Mouse (Mus musculus) intestine, embryonic 14.5 days (tissue): ENCODE measurements around the gene Usp11. TPM values are rescaled to one million over a fixed set of nuclear protein-coding genes. Genes with fewer than 3 reads are reported as not detected.

ENCODE experiments used
- ATAC-seq: fragments of 200-750 bp; cut with Nextera tagmentation; replicated peaks from 2 replicates; pipeline ENCODE4 v1.8.0; 2017; ENCODE audit warnings: low read depth, moderate number of reproducible peaks, moderate TSS enrichment, moderate library complexity; ENCODE audit not compliant: low FRiP score, low TSS enrichment
- DNase-seq: peaks from one replicate; pipeline ENCODE4 v3.0.0-alpha.2; 2018; ENCODE audit warnings: low spot score
- H3K27ac ChIP-seq: fragments of 300-500 bp; sonication (generic); 2 replicates; pipeline ENCODE4 v1.5.1; 2014; ENCODE audit warnings: low read depth, mild to moderate bottlenecking, control low read depth
- H3K27me3 ChIP-seq: fragments of 300-500 bp; sonication (generic); replicated peaks from 2 replicates; pipeline ENCODE4 v1.6.1; 2014; ENCODE audit warnings: low read length, control low read depth; ENCODE audit not compliant: control insufficient read depth, insufficient read depth
- H3K36me3 ChIP-seq: fragments of 300-500 bp; sonication (generic); 2 replicates; pipeline ENCODE4 v1.6.1; 2014; ENCODE audit warnings: low read length, control low read depth; ENCODE audit not compliant: control insufficient read depth, insufficient read depth
- H3K4me1 ChIP-seq: fragments of 300-500 bp; sonication (generic); replicated peaks from 2 replicates; pipeline ENCODE4 v1.6.1; 2014; ENCODE audit warnings: low read length, control low read depth, mixed read lengths; ENCODE audit not compliant: control insufficient read depth, insufficient read depth
- H3K4me2 ChIP-seq: fragments of 300-500 bp; sonication (generic); 2 replicates; pipeline ENCODE4 v1.6.1; 2014; ENCODE audit warnings: low read length
- H3K4me3 ChIP-seq: fragments of 300-500 bp; sonication (generic); 2 replicates; pipeline ENCODE4 v1.5.1; 2014; ENCODE audit warnings: low read depth, low read length, control low read depth, mixed read lengths
- H3K9ac ChIP-seq: fragments of 300-500 bp; sonication (generic); 2 replicates; pipeline ENCODE4 v1.6.1; 2014; ENCODE audit warnings: mild to moderate bottlenecking, low read length
- H3K9me3 ChIP-seq: fragments of 300-500 bp; sonication (generic); 2 replicates; pipeline ENCODE4 v1.6.1; 2016; ENCODE audit warnings: low read length, control low read depth; ENCODE audit not compliant: control insufficient read depth
- WGBS: fragments of 180-500 bp; shearing (Covaris S2); extraction: QIAGEN DNeasy Blood & Tissue Kit; methylation state at CpG from one replicate; pipeline ENCODE4 v1.1.7; 2014; 5-methylcytosine and 5-hydroxymethylcytosine counted together
- polyA plus RNA-seq: library from polyadenylated mRNA; unstranded; fragments of >200 nt; fragmentation: Nextera tagmentation; extraction: Ambion mirVana; gene quantifications from 2 replicates; pipeline ENCODE4 v1.2.1, GENCODE M21; 2014

The Usp11 gene
- 36.9 and 41.6 TPM in 2 replicates for polyA plus RNA-seq

DNA sequence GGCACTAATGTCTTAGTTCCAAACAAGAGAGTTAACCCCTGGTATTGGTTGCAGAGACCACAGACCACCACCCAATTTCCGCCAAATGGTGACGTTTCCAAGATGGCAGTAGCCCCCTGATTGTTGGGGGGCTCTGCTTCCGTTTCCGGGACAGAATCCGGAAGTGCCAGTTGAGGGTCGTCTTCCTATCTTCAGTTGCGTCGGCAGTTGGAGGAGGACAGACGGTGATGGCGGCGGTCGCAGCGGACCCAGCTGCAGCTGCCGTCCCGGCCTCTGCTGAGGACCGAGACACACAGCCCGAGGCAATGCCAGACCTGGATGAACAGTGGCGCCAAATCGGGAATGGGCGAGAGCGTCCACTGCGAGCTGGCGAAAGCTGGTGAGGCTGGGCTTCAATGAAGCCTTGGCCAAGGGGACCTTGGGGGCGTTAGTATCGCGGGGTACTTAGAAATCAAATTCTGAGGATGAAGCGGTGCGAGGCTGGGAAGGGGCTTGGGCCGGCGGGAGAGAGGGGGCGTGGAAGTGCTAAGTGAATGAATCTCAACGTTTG, at the start of gene Usp11:
Gene Usp11, plus strand, starts transcription at position 166 of the 550 bp plus-strand sequence.
- peak within 1 kb of the TSS; percentile 50 for H3K4me2 ChIP-seq
- DNase-seq = peak; percentile 79
- WGBS = 18% methylated on average over 32 of the region's 32 CpGs
- peaks cover 6% of the 10 kb centered on the region for H3K36me3 ChIP-seq
- peak; percentile 48 for ATAC-seq
- no peaks in the 10 kb centered on the region for H3K27me3 ChIP-seq
- no peaks in the 10 kb centered on the region for H3K4me1 ChIP-seq
- peak within 1 kb of the TSS; percentile 69 for H3K9ac ChIP-seq
- peak within 1 kb of the TSS; percentile 93 for H3K27ac ChIP-seq
- H3K9me3 ChIP-seq = no peaks in the 10 kb centered on the region
- peak within 1 kb of the TSS; percentile 55 for H3K4me3 ChIP-seq

DNA sequence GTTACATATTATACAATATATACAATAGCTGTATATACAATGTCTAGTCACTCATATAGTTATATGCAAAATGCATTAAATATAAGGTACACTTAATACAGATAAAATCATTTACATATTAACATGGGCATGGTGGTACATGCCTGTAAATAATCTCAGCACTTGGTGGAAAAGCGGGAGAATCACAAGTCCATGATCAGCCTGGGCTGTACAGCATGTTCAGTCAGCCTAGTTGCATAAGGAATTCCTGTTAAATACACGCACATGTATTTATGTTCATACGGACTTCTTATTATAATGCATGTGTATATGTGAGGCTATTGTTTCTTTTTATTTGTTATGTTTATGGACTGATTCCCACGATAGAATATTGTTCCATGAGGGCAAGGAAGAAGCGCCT, 46.1 kb upstream of the Usp11 start:
- no peak overlapping the region for H3K27ac ChIP-seq

DNA sequence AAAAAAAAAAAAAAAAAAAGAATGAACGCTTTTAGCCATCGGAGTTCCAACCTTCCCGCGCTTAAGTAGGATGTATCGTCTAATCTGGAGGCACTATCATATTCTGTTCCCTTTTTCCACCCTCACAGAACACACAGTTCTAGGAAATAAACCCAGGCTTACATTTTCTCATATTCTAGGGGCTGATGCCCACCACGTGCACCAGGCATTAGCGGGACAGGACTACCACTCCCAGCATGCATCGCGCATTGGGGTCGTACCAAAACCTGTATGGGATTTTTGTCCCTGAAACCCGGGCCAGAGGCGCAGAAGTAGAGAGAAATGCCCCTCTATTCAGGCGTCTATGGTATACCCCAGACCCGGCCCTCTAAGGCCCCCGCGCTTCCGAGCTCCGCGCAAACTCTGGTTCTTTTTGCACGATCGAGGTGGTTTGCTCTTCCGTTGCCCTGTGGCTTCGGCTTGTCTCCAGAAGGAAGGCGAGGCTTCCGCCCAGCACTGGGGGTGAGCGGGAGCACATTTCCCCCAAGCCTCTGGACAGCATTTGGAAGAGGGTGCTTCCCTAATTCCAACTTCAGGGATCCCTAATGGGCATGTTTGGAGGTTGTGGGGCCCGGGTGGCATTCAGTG, 45.6 kb upstream of the Usp11 start, which contains the start of gene Uba1:
Gene Uba1, plus strand, starts transcription at position 301 of the 627 bp plus-strand sequence.
- Histone ChIP-seq H3K36me3 (no peaks in the 10 kb centered on the region), H3K27ac (peak within 1 kb of the TSS; percentile 54), H3K9me3 (no peaks in the 10 kb centered on the region), H3K4me2 (peak within 1 kb of the TSS; percentile 61), H3K4me1 (no peaks in the 10 kb centered on the region), H3K27me3 (no peaks in the 10 kb centered on the region), H3K4me3 (peak within 1 kb of the TSS; percentile 49), H3K9ac (peak within 1 kb of the TSS; percentile 42)
- DNase-seq (peak; percentile 75), ATAC-seq (peak; percentile 84)
- 16% methylated on average over 27 of the region's 27 CpGs for WGBS

More for the DNA sequence above, 46.1 kb upstream of the Usp11 start:
- DNase-seq (no peak), ATAC-seq (peak; percentile 7; the same call in 1 of the 2 replicates)
- peak overlapping the region; percentile 61 for H3K4me2 ChIP-seq
- H3K4me1 ChIP-seq = no peaks in the 10 kb centered on the region
- H3K36me3 ChIP-seq = no peaks in the 10 kb centered on the region
- H3K4me3 ChIP-seq = peak overlapping the region; percentile 49
- WGBS = 29% methylated on average over 5 of the region's 5 CpGs
- no peaks in the 10 kb centered on the region for H3K27me3 ChIP-seq
- no peak overlapping the region for H3K9ac ChIP-seq
- no peaks in the 10 kb centered on the region for H3K9me3 ChIP-seq

DNA sequence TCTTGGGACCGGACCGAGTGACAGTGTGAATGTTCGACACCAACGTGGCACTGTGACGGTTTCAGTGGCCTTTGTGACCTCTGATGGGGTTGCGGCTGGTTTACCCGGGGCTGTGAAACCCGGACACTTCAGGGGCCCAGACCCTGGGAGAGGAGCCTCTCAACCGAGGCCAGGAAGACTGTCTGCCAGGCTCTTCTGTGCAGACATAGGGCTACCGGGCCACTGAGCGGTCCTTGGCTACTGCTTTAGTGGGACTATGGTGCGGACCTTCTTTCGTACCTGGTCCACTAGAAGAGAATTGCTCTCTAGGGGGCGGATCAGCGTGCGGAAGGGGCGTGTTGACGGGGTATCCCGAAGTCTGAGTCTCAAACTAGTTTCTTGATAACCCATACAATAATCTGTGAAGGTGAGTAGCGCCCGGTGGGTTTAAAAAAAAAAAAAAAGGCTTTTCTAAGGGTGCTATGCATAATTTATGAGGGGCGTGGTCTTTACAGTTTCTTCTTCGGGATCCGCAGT, 44.8 kb upstream of the Usp11 start:
- no peak for ATAC-seq
- DNase-seq = peak; percentile 62
- Histone ChIP-seq H3K27me3 (no peaks in the 10 kb centered on the region), H3K36me3 (no peaks in the 10 kb centered on the region), H3K4me3 (peak overlapping the region; percentile 49), H3K9ac (peak overlapping the region; percentile 42), H3K4me2 (peak overlapping the region; percentile 61), H3K4me1 (no peaks in the 10 kb centered on the region; the same call in 1 of the 2 replicates), H3K27ac (no peak overlapping the region), H3K9me3 (no peaks in the 10 kb centered on the region)
- 12% methylated on average over 23 of the region's 24 CpGs for WGBS

DNA sequence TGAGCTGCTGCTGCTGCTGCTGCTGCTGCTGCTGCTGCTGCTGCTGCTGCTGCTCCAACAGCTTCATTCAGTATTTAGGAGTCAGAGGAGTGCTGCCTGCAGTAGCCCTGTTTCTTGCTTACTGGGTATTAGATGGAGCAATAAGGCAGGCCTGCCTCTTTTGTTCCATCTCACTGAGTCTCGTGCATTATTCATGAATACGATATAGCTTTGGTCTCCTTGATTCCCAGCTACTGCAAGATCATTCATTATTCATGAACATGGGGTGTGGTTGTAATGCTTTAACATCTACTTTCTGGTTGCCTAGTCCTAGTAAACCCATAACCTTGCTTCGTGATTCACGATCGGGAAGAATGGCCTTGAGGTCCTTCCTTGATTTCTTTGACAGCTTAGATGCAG, 41.4 kb upstream of the Usp11 start:
- H3K4me3 ChIP-seq = peak overlapping the region; percentile 61; the same call in 1 of the 2 replicates
- ATAC-seq (no peak), DNase-seq (no peak)
- 0 out of 2 replicates have a peak, but pooled peaks cover 2% of the 10 kb centered on the region for H3K36me3 ChIP-seq
- H3K9ac ChIP-seq = no peak overlapping the region
- WGBS = 24% methylated on average over 5 of the region's 5 CpGs
- H3K27me3 ChIP-seq = no peaks in the 10 kb centered on the region
- no peak overlapping the region for H3K4me2 ChIP-seq
- H3K27ac ChIP-seq = no peak overlapping the region
- peaks cover 3% of the 10 kb centered on the region; the same call in 1 of the 2 replicates for H3K4me1 ChIP-seq
- no peaks in the 10 kb centered on the region for H3K9me3 ChIP-seq

DNA sequence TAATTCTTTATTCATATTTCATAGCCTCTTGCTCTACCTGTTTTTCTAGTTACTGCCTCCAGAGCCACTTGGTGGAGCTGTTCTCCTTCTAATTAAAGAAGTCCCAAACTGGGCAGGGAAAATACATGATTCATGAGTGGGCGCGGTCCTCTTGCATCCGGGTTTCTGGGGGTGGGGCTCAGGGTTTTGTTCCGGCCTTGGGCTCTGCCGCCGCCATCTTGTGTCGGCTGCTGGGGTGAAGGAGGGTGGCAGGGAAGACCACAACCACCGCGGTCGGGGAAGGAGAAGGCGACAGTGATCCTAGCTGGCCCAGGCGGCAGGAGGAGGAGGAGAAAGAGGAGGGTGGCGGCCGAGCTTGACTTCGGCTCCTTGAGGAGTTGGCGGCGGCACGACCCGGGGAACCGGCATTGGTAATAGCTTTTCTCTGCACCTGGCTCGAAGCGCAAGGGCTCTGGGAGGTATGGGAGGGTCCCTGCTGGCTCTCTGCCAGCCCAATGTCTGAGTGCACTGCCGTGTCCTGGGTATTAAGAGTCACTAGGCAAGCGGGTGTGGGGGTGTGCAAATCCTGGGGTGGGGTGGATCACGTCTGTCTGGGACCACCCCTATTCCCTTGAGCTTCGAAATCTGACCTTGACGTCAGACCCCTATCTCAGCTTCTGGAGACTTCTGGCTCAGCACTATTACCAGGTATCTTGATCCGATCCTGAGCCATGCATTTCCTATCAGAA, 40.8 kb upstream of the Usp11 start:
- Histone ChIP-seq H3K27ac (peak overlapping the region; percentile 67; the same call in 1 of the 2 replicates), H3K9ac (peak overlapping the region; percentile 73), H3K27me3 (no peaks in the 10 kb centered on the region), H3K4me3 (peak overlapping the region; percentile 61), H3K4me2 (peak overlapping the region; percentile 59), H3K9me3 (no peaks in the 10 kb centered on the region), H3K4me1 (peaks cover 3% of the 10 kb centered on the region; the same call in 1 of the 2 replicates), H3K36me3 (peaks cover 7% of the 10 kb centered on the region; the same call in 1 of the 2 replicates)
- ATAC-seq (peak; percentile 82), DNase-seq (peak; percentile 86)
- WGBS = 15% methylated on average over 26 of the region's 28 CpGs

DNA sequence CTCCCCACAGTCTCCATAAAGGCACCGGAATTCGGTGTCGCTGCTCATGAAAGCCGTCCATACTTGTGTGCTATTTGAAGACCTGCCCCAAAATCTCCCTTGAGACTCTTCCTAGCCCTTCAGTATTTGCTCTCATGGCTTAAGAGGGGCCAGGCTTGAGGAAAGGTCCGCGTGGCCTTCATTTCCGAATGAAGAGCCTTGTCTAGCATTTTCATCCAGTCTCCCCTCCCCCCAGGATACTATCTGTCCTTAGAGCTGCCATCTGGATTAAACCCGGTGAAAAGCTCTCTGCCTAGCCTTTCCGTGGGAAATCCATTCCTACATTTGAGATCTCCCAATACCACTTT, 40.3 kb upstream of the Usp11 start:
- peak overlapping the region; percentile 61 for H3K4me3 ChIP-seq
- no peaks in the 10 kb centered on the region for H3K9me3 ChIP-seq
- H3K4me2 ChIP-seq = peak overlapping the region; percentile 59
- WGBS = 11% methylated on average over 9 of the region's 9 CpGs
- H3K4me1 ChIP-seq = peaks cover 3% of the 10 kb centered on the region; the same call in 1 of the 2 replicates
- peak overlapping the region; percentile 67; the same call in 1 of the 2 replicates for H3K27ac ChIP-seq
- ATAC-seq (peak; percentile 3; the same call in 1 of the 2 replicates), DNase-seq (no peak)
- peaks cover 13% of the 10 kb centered on the region; the same call in 1 of the 2 replicates for H3K36me3 ChIP-seq
- H3K9ac ChIP-seq = peak overlapping the region; percentile 73
- H3K27me3 ChIP-seq = no peaks in the 10 kb centered on the region

DNA sequence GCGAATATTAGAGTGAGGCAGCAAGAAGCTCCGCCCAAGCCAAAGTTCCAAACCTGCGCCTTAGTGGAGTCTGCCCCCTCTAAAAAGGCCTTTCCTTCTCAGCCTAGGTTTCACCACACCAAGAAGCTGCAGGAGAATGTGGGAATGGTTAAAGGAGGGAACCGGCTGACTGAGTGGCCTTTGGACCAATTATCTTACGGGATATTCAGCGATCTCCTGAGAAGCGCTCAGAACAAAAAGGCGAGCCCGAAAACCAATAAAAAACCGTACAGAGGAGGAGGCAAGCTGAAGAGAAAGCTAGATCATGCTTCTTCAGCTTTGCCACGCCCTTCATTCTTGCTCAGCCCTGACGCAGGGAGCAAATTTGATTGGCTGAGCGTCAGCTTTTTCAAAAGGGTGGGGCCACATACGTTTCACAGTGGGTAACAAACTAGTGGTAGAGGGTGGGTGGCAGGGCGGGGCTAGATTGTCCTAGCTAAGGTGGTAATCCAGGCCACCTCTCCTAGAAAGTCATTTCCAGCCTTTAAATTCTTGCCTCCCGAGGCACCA, 16.1 kb upstream of the Usp11 start, which contains the start of gene Cdk16:
Gene Cdk16, plus strand, starts transcription at position 436 of the 549 bp plus-strand sequence.
- DNase-seq (peak; percentile 73), ATAC-seq (peak; percentile 92)
- 16% methylated on average over 16 of the region's 16 CpGs for WGBS
- H3K4me3 ChIP-seq = peak within 1 kb of the TSS; percentile 60
- H3K27me3 ChIP-seq = no peaks in the 10 kb centered on the region
- H3K9ac ChIP-seq = peak within 1 kb of the TSS; percentile 80
- H3K9me3 ChIP-seq = no peaks in the 10 kb centered on the region
- H3K4me2 ChIP-seq = peak within 1 kb of the TSS; percentile 68
- no peaks in the 10 kb centered on the region; the same call in 1 of the 2 replicates for H3K4me1 ChIP-seq
- peak within 1 kb of the TSS; percentile 94 for H3K27ac ChIP-seq
- peaks cover 6% of the 10 kb centered on the region for H3K36me3 ChIP-seq
